Mouse (Mus musculus) left cerebral cortex, postnatal 36 days (tissue): ENCODE measurements at regions not wholly inside any gene's neighbourhood (a gene's known extent, or its start where the extent isn't known, plus 50 kb on each side); places are given as distances from the start of the nearest gene placed in this dataset.

Experiments used
- DNase-seq, 2 experiments: peaks; one replicate each; pipeline ENCODE4 v3.0.0; 2021 to 2022; ENCODE audit warnings: low spot score in 2 of 2, mixed read lengths in 1 of 2
- intact Hi-C: fragments of 180-260 bp; cut with DNase I; formaldehyde crosslinking; loops from one replicate; pipeline ENCODE4 v1.15.1; 2025

DNA sequence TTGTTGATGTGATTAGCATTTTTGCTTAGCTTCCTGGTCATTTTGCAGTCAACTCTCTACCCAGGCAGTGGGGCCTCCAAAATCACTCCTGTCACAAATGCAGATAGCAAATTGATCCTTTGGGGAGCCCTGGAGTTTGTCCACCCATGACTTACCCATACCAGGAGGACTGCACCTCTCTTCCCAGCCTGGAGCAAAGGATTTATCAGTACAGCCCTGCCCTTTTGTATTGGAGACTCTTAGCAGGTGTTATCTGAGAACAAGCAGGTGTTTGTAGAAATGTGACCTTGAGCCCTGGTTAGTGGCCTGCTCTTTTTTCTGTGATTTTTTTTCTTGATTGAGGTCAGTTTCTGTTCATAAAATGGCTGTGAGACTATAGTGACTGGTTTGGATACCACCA is 392.6 kb downstream of the Bcl11a start:
- intact Hi-C loops: no loop called here

DNA sequence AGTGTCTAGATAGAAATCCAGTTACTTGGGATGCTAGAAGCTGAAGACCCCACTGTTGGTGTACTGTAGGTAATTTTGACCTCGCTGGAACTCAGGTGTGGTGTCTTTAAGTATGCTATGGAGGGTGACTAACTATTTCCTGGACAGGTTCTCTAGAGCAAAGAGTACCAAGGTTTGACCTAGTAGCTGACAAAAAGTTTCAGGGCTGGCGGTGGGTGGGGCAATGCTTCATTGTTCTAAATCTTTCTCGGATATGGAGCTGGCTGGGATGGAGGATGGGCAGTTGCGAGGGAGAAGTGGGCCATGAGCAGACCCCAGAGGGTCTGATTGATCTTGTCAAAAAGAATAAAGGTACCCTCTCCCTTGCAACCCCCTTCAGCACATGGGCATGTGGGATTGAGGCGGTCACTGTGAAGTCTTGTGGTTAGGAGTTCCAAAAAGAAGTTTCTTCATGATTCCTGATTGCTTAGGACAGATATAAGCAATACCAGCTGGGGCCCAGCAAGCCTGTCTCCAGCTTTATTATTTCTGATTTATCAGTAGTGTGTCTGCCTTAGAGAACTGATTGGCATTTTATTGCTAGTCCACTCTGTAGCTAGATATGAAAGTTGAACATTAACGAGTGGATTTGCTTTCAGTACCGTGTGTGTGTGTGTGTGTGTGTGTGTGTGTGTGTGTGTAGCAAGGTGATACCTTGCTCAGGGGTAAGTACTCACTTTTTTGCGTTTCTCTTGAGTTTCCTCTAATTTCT is 394.9 kb downstream of the Bcl11a start:
- no peak for DNase-seq
- intact Hi-C loops: no loop called here

More for the DNA sequence above, 392.6 kb downstream of the Bcl11a start:
- DNase-seq: no peak

DNA sequence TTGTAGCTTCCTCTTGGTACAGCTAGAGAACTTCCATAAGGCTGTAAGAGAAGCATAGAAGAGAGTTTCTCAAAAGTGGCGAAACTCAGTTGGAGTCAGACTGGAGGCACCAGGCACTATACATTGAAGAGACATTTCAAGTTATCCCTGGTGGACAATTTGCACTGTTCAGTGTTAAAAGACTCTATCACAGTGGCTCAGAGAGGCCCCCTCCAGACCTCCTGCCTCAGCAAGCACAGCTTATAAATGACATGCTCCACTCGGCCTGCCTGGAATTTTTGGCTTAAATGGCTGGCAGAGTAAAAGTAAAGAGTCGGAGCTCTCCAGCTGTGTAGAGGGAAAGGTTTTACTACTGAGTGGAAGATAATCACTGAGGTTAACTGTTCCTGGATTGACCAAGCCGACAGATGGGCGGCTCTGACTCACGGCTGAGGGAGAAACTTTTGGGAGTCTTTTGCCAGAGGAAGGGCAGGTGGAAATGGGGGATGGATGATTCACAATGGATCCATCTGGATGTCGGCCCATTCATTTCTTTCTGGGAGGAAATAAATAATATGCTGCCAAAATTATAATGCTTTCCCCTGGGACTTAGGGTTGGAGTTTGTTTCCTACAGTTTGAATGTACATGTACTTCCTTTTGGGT is 395.6 kb downstream of the Bcl11a start:
- intact Hi-C loops: no loop called here
- peak; percentile 37 to 61 for DNase-seq

DNA sequence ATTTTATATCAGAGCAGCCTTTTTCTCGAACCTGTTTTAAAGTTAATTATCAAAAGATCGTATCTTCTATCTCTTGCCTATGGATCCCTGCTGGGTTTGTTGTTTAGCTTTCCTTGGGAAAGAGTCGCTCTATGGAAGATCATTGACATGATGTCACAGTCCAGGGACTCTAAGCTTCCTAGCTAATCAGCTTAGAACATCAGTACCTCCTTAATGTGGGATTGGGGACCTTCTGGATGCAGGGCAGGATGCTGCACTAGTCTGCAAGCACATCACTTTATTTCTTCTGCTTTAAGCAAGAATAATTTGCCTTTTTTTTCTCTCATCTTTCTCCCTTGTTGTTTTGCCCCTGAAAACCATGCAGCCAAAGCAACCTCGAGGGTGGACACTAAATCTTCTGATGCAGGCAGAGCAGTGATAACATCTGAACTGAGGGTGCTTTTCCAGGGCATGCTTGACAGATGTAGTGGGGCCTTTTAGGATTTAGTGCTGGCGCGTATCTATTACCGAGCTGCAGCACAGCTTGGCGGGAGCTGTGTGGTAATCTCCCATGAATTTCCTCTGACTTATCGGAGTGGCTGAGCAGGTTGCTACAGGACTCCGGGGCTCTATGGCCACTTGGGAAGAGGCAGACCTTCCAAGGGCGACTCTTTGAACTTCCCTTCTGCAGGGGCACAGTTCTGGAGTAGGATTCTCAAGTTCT is 425.0 kb downstream of the Bcl11a start:
- intact Hi-C loops: no loop called here
- DNase-seq: no peak

DNA sequence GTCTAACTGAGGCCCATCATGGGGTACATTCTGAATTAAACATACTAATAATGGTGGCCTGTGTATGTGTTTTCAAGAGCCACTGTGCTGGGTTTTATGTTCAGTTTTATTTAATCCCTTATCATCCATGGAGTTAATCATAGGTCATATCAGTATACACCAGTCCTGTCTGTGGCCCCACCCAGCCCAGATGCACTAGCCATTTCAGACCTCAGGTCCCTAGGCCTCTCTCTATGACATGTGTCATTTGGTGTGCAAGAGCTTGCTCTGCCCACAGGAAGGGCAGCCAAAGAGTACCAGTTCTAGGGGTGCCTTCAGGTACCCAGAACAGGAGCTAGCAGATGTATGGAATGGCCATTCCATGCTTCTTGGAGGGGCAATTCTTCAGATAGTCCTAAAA is 437.7 kb downstream of the Bcl11a start:
- intact Hi-C loops: no loop called here
- no peak for DNase-seq

DNA sequence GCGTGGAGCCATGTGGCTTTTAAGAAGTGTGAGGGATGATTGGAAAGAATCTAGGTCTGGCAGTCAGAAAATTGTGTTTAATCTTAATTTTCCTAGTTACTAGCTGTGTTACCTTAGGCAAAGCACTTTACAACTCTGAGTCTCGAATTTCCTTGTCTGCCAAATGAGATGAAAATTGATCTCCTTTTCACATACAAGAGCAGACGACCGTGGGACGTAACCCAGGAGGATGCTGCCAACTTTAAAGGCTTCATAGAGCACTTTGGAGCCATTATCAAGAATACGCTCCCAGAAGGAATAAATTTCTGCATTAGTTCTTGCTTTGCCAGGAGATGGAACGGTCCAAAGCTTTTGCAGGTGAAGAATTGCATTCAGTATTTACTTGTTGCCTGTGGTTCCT is 457.6 kb downstream of the Bcl11a start:
- intact Hi-C loops: no loop called here
- DNase-seq: no peak

DNA sequence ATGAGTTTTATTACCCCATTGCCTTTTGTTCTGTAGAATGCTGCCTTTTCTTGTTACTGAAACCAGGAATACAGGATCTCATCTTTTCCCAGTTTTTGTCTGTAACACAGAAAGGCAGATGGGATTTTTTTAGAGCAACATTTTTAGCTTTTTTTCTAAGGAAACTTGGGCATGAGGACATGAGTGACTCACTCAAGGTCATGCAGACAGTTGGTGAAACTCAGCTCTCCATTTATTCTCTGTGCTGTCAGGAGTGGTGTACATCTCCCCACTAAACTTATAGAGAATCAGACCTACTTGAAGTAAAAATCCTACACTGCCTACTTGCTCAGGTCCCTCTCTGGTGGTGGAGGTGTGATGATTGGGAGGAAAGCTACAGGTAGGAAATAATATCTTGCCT is 459.9 kb downstream of the Bcl11a start:
- intact Hi-C loops: no loop called here
- DNase-seq: no peak

DNA sequence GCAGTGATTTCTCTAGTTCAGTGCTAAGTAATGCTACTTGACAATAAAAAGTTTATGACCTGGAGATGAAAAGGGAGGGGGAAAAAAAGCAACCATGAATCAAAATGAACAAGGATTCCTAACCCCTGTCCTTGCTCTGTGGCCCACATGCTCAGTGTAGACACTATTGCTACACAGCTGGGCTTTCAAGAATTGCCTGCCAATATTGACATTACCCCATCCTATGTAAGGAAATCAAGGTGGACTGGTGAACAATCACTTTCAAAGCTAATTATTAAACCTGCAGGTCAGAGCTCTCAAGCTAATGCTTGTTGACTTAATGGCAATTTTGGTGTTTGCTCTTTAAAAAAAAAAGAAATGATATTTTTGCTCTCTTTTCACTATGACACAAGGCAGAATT is 491.8 kb downstream of the Bcl11a start:
- intact Hi-C loops: no loop called here
- DNase-seq: no peak

DNA sequence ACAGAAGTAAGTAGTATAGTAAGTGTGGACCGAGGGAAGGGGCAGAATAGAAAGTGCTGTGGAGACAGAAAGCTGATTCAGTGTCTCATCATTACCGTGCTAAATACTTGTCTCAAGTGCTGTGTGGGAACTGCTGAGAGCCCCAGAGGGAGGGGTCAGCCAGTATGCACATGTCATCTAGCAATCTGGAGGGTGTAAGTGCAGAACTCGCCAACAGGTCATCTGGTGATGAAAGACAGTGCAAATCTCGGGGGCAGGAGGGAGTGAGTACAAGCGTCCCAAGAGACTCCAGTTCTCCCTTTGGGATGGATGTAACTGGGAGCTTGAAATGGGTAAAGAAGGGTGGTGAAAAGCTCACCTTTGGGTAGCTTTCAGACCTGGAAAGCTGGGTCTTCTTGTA is 535.7 kb downstream of the Bcl11a start:
- DNase-seq: no peak
- intact Hi-C loops: no loop called here

DNA sequence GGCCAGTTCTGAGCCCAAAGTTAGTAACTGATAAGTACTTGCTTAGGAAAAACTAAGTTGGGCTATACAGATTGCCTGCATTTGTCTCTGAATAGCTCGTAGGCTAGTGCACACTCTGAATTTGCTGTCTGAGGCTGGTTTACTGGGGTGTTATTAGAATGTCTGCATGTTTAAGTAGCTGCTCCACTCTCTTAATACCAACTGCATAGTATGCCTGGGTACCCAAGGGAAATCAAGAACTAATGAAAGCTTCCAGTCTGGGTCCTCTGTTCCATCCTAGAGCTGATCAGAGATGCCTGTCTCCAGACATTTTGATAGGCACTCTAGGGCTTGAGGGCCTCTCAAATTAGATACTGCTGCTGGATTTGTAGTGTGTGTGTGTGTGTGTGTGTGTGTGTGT is 537.6 kb downstream of the Bcl11a start:
- intact Hi-C loops: no loop called here
- no peak for DNase-seq

DNA sequence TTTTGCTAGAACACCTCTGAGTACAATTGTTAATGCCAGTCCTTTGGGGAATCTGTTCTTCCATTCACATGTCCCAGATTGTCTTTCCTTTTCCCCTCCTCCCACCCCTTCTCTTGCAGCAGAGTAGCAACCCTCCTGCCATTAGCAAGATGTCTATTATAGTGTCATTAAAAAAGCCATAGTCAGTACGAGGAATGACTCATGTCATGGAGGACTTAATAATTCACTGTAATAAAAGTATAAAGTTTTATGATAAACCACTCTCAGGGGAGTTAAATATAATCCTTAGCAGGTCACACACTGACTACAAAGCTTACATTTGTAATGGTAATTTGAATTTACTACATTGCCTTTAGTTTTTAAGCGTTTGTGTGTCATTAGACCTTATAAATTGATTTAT is 540.7 kb downstream of the Bcl11a start:
- DNase-seq: no peak
- intact Hi-C loops: no loop called here

DNA sequence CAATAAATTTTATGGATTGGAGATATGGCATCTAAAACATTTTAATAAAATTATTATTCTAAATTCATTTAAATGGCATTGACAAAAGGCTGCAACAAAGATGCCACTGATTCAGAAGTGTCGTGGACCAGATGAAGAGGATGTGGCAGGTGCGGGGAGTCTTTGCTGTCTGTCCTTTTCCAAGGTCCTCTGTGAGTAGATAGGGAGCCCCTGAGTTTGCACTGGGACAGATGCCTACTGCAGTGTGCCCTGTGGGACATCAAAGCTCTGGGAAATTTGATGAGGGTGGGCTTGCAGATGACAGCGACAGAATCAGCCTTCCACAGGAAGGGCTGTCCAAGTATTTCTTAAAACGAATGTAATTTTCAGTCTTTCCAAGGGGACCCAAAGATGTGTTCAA is 541.2 kb downstream of the Bcl11a start:
- intact Hi-C loops: no loop called here
- no peak for DNase-seq

DNA sequence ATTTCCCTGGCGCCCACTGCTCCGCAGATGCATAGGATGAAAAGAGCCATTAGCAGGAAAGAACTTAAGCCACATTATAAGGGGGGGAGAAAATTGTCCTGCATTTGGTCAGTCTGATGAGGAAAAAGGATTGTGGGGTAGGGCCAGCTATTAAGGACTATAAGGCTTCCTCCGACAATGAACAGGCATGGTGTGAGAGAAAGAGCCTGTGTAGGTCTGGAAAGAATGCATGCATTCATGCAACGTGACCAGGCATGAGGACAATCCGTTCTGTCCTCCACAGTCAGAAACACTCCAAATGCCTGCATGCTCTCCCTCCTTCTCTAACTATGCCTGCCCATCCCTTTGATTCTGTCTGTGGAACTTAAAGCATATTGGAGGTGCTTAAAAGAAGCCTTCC is 550.8 kb downstream of the Bcl11a start:
- DNase-seq: no peak
- intact Hi-C loops: no loop called here

DNA sequence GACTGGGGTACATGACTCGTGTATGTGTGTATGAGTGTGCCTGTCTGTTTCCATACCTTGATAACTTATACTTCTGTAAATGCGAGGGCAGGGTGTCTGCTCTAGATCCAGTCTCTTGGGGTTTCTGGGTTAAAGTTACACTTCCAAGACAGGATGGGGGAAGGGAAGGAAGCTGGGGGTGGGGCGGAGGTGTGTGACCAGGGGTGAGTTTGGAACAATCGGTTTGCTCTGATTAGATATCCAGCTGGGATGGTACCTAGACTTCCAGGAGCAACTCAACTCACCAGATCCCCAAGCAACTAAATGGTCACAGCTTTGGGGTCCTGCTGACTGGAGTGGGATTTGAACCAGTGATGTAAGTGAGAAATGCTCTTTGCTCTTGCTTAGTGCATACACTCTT is 551.6 kb downstream of the Bcl11a start:
- intact Hi-C loops: no loop called here

DNA sequence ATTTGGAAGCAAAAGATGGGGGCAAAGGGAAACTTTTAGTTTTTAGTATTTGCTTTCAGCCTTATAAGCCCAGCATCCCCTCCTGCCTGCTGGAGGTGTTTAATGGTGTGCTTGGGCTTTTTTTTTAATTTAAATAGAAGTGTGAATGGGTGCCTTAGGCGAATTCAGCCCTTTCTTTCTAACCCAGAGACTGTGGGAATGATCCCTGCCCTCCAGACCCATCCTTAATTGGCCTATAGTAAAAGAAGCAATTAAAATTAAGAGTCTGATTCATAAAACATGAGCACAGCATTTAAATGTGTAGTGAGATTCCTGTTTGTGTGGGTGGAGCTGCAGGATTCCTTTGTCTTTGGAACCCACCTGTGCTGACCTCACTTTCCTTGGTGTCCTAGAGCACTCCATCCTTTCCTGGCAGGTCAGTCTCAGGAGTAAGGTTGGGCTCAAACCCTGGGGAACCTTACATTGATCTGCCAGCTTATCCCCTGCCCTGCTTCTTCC is 552.6 kb downstream of the Bcl11a start:
- intact Hi-C loops: no loop called here
- DNase-seq: no peak

More for the DNA sequence above, 551.6 kb downstream of the Bcl11a start:
- DNase-seq: no peak

DNA sequence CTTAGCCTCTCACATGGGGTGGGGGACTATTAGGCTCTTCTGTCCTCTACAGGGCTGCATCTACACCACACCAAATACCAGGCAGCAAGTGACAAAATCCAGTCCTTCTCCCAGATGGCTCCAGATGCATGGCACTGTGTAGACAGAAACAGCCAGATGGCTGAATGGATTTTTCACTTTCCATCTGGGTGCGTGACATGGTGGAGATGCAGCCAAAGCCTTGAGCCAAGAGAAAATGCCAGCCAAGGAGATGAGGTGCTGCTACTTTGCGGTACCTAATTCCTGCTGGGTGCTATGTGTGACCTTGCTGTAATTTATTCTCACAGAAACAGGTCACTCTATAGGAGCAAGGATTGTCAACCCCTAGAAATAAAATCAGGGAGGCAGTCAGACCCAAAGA is 553.8 kb downstream of the Bcl11a start:
- DNase-seq: peak; percentile 27 to 36
- intact Hi-C loops: no loop called here

DNA sequence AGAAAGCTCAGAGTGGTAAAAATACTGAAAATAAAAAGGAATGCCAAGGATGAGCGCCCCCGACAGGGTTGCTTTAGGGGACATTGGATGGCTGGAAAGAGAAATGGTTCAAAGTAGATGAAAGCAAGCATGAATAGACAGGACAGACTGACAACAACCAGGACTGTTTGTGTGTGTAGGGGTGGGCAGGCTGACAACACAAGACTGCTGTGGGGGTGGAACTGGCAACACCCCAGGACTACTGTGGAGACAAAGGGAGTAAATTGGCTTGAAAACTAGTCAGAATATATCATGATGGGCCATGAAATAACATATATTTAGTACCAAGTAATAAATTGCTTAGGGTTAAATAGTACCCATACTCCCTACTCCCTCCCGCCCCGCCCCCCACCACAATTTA is 558.9 kb downstream of the Bcl11a start:
- no peak for DNase-seq
- intact Hi-C loops: no loop called here

DNA sequence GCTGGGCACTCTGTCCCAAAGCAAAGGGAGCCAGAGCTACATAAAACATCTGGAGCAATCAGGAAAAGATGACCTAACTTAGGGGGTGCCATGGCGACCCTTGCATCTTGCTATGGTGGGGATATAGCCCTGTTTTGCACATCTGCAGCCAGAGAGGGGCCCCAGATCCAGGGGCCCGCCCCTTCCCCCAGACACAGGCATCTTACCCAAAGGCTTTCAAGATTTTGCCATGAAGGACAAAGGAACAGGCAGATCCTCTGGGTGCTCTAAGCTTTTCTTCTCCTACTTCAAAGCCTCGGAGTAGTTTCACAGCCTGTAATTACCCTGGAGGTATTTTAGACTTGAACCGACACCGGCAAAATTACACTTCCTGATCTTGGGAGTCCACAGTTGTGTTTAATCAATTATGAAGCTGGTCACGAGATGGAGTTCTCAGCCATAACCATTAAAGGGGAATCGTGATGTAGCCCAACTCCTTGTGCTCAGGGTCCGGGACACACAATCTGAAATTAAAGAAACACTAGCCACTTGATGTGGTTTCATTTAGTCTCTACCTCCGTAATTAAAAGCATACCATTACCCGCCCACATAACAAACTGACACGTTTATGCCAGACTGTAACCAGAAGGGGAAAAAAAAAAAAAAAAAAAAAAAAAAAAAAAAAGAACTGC is 565.7 kb downstream of the Bcl11a start:
- intact Hi-C loops: no loop called here
- DNase-seq: no peak

DNA sequence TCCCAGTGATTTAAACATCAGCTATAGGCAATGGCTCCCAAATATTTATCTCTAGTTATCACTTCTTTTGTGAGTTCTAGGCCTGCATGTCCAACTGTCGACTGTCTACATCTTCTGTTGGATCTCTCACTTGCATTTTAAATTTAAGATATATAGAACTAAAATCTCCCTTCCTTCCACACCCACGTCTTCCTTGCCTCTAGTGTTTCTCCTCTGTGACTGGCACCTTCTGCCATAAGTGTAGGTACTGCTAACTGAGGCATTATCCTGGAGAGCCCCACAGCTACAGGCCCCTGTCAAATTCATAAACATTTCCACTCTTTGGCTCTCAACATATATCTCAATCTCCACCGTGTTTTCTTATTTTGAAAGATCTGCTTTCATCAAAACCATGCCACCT is 575.0 kb downstream of the Bcl11a start:
- intact Hi-C loops: no loop called here
- no peak for DNase-seq

DNA sequence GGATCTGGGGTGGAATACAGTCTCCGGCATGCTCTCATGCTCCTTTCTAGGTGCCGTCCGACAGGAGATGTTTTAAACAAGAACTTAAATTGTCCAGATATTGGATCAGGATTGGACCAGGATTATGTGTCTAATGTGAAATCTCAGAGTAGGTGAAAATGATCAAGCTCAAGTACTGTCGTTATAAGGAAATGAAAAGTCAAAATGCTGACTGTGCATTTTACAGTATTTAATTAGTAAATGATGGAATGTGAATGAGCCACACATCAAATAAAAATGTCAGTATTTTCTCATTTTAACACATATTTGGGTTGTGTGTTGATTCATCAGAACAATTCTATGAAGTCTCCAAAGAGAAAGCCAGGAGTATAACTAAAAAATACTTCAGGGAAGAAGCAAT is 586.2 kb downstream of the Bcl11a start:
- intact Hi-C loops: no loop called here
- DNase-seq: no peak
